Mouse (Mus musculus) limb, embryonic 10.5 days (tissue): ENCODE measurements around the gene Col11a2. TPM values are rescaled to one million over a fixed set of nuclear protein-coding genes. Genes with fewer than 3 reads are reported as not detected.

Experiments
- DNase-seq: peaks from one replicate; pipeline ENCODE4 v3.0.0-alpha.2; 2017; ENCODE audit warnings: low spot score
- H3K27ac ChIP-seq: fragments of 300-500 bp; sonication (generic); 2 replicates; pipeline ENCODE4 v1.5.1; 2016; ENCODE audit warnings: mild to moderate bottlenecking
- H3K27me3 ChIP-seq: fragments of 300-500 bp; sonication (generic); 2 replicates; pipeline ENCODE4 v1.6.1; 2016; ENCODE audit warnings: low read depth, mild to moderate bottlenecking; ENCODE audit not compliant: poor library complexity, severe bottlenecking
- H3K36me3 ChIP-seq: fragments of 300-500 bp; sonication (generic); 2 replicates; pipeline ENCODE4 v1.6.1; 2016; ENCODE audit warnings: mild to moderate bottlenecking, moderate library complexity
- H3K4me1 ChIP-seq: fragments of 300-500 bp; sonication (generic); 2 replicates; pipeline ENCODE4 v1.6.1; 2016
- H3K4me3 ChIP-seq: fragments of 300-500 bp; sonication (generic); 2 replicates; pipeline ENCODE4 v1.5.1; 2016; ENCODE audit warnings: mild to moderate bottlenecking, moderate library complexity
- H3K9me3 ChIP-seq: fragments of 300-500 bp; sonication (generic); replicated peaks from 2 replicates; pipeline ENCODE4 v1.6.1; 2016; ENCODE audit warnings: mild to moderate bottlenecking
- WGBS: fragments of 180-500 bp; shearing (Covaris S2); methylation state at CpG from one replicate; pipeline ENCODE4 v1.1.7; 2016; 5-methylcytosine and 5-hydroxymethylcytosine counted together
- polyA plus RNA-seq: library from polyadenylated mRNA; unstranded; fragments of >200 nt; fragmentation: Nextera tagmentation; extraction: Ambion mirVana; gene quantifications from 2 replicates; pipeline ENCODE4 v1.2.1, GENCODE M21; 2016

The Col11a2 gene
- polyA plus RNA-seq, 1 experiment from 2014 or later: 2.5 TPM

GRCm38 (mm10) chr17:34038440-34038839 lies 797 bp upstream of the Col11a2 start:
- Histone ChIP-seq H3K36me3 (peaks cover 50% of the 10 kb centered on the region), H3K4me3 (peak overlapping the region; percentile 39), H3K27me3 (peaks cover 57% of the 10 kb centered on the region), H3K9me3 (no peaks in the 10 kb centered on the region), H3K4me1 (peaks cover 51% of the 10 kb centered on the region), H3K27ac (peak overlapping the region; percentile 46; the same call in 1 of the 2 replicates)
- DNase-seq: no peak
- 12% methylated on average over 21 of the region's 21 CpGs for WGBS

GRCm38 (mm10) chr17:34039562-34040450 lies 569 bp downstream of the Col11a2 start:
- peak overlapping the region; percentile 46 for H3K27ac ChIP-seq
- 28% methylated on average over 17 of the region's 17 CpGs for WGBS

GRCm38 (mm10) chr17:34045941-34046340 lies 6.7 kb downstream of the Col11a2 start:
- Histone ChIP-seq H3K4me1 (peaks cover 14% of the 10 kb centered on the region), H3K4me3 (no peak overlapping the region), H3K9me3 (no peaks in the 10 kb centered on the region), H3K36me3 (no peaks in the 10 kb centered on the region), H3K27ac (no peak overlapping the region), H3K27me3 (peaks cover 17% of the 10 kb centered on the region)
- no peak for DNase-seq
- 84% methylated on average over 14 of the region's 14 CpGs for WGBS

More at GRCm38 (mm10) chr17:34039562-34040450, 569 bp downstream of the Col11a2 start:
- Histone ChIP-seq H3K36me3 (peaks cover 37% of the 10 kb centered on the region), H3K4me1 (peaks cover 47% of the 10 kb centered on the region), H3K9me3 (no peaks in the 10 kb centered on the region), H3K4me3 (peak overlapping the region; percentile 39), H3K27me3 (peaks cover 57% of the 10 kb centered on the region)
- DNase-seq: no peak

- H3K27ac ChIP-seq: no peak overlapping the region
- H3K36me3 ChIP-seq: no peaks in the 10 kb centered on the region
- H3K4me3 ChIP-seq: no peak overlapping the region
- H3K4me1 ChIP-seq: no peaks in the 10 kb centered on the region
- H3K9me3 ChIP-seq: no peaks in the 10 kb centered on the region
- WGBS: 95% methylated on average over 5 of the region's 5 CpGs
- H3K27me3 ChIP-seq: peaks cover 5% of the 10 kb centered on the region; the same call in 1 of the 2 replicates
- DNase-seq: no peak
Measured at GRCm38 (mm10) chr17:34047404-34048050, 8.3 kb downstream of the Col11a2 start.

GRCm38 (mm10) chr17:34057224-34057623 lies 18.0 kb downstream of the Col11a2 start:
- H3K27me3 ChIP-seq: no peaks in the 10 kb centered on the region
- 0 out of 2 replicates have a peak, but pooled peaks cover 2% of the 10 kb centered on the region for H3K4me1 ChIP-seq
- DNase-seq: no peak
- no peaks in the 10 kb centered on the region for H3K36me3 ChIP-seq
- H3K9me3 ChIP-seq: no peaks in the 10 kb centered on the region
- 62% methylated on average over 7 of the region's 7 CpGs for WGBS
- no peak overlapping the region for H3K4me3 ChIP-seq
- H3K27ac ChIP-seq: no peak overlapping the region

GRCm38 (mm10) chr17:34068864-34069263 lies 29.6 kb downstream of the Col11a2 start:
- 71% methylated on average over 3 of the region's 3 CpGs for WGBS
- no peak for DNase-seq

GRCm38 (mm10) chr17:34072091-34072490 lies 32.9 kb downstream of the Col11a2 start:
- DNase-seq: no peak
- no peak overlapping the region for H3K27ac ChIP-seq
- H3K4me3 ChIP-seq: no peak overlapping the region
- no peaks in the 10 kb centered on the region for H3K36me3 ChIP-seq
- no peaks in the 10 kb centered on the region for H3K9me3 ChIP-seq
- 76% methylated on average over 5 of the region's 5 CpGs for WGBS
- H3K27me3 ChIP-seq: peaks cover 19% of the 10 kb centered on the region
- H3K4me1 ChIP-seq: 0 out of 2 replicates have a peak, but pooled peaks cover 4% of the 10 kb centered on the region

More at GRCm38 (mm10) chr17:34068864-34069263, 29.6 kb downstream of the Col11a2 start:
- no peaks in the 10 kb centered on the region for H3K36me3 ChIP-seq
- H3K9me3 ChIP-seq: no peaks in the 10 kb centered on the region
- no peak overlapping the region for H3K27ac ChIP-seq
- 0 out of 2 replicates have a peak, but pooled peaks cover 4% of the 10 kb centered on the region for H3K4me1 ChIP-seq
- no peaks in the 10 kb centered on the region for H3K27me3 ChIP-seq
- H3K4me3 ChIP-seq: no peak overlapping the region

- 41% methylated on average over 7 of the region's 7 CpGs for WGBS
- Histone ChIP-seq H3K4me1 (0 out of 2 replicates have a peak, but pooled peaks cover 4% of the 10 kb centered on the region), H3K36me3 (no peaks in the 10 kb centered on the region), H3K27ac (no peak overlapping the region), H3K4me3 (no peak overlapping the region), H3K9me3 (no peaks in the 10 kb centered on the region), H3K27me3 (peaks cover 23% of the 10 kb centered on the region)
- DNase-seq: peak; percentile 45
Measured at GRCm38 (mm10) chr17:34075271-34075670, 36.0 kb downstream of the Col11a2 start.

- Histone ChIP-seq H3K4me1 (0 out of 2 replicates have a peak, but pooled peaks cover 4% of the 10 kb centered on the region), H3K36me3 (no peaks in the 10 kb centered on the region), H3K27ac (no peak overlapping the region), H3K4me3 (no peak overlapping the region), H3K9me3 (no peaks in the 10 kb centered on the region), H3K27me3 (peaks cover 23% of the 10 kb centered on the region)
- peak; percentile 83 for DNase-seq
- 2% methylated on average over 9 of the region's 9 CpGs for WGBS
Measured at GRCm38 (mm10) chr17:34077549-34077948, 38.3 kb downstream of the Col11a2 start.

- no peak for DNase-seq
- no peaks in the 10 kb centered on the region for H3K36me3 ChIP-seq
- H3K27ac ChIP-seq: no peak overlapping the region
- no peak overlapping the region for H3K4me3 ChIP-seq
- H3K27me3 ChIP-seq: peaks cover 25% of the 10 kb centered on the region
- 72% methylated on average over 4 of the region's 4 CpGs for WGBS
- no peaks in the 10 kb centered on the region for H3K9me3 ChIP-seq
- H3K4me1 ChIP-seq: peaks cover 6% of the 10 kb centered on the region; the same call in 1 of the 2 replicates
Measured at GRCm38 (mm10) chr17:34078148-34078547, 38.9 kb downstream of the Col11a2 start.

- 89% methylated on average over 11 of the region's 11 CpGs for WGBS
- DNase-seq: no peak
- Histone ChIP-seq H3K9me3 (no peaks in the 10 kb centered on the region), H3K27me3 (peaks cover 29% of the 10 kb centered on the region), H3K4me1 (peaks cover 7% of the 10 kb centered on the region; the same call in 1 of the 2 replicates), H3K27ac (no peak overlapping the region), H3K36me3 (no peaks in the 10 kb centered on the region), H3K4me3 (no peak overlapping the region)
Measured at GRCm38 (mm10) chr17:34079002-34079401, 39.8 kb downstream of the Col11a2 start.

- Histone ChIP-seq H3K4me3 (no peak overlapping the region), H3K27me3 (peaks cover 33% of the 10 kb centered on the region), H3K27ac (no peak overlapping the region), H3K4me1 (peaks cover 7% of the 10 kb centered on the region; the same call in 1 of the 2 replicates), H3K9me3 (no peaks in the 10 kb centered on the region), H3K36me3 (no peaks in the 10 kb centered on the region)
- WGBS: 19% methylated on average over 5 of the region's 5 CpGs
- no peak for DNase-seq
Measured at GRCm38 (mm10) chr17:34079621-34080020, 40.4 kb downstream of the Col11a2 start.

- Histone ChIP-seq H3K4me3 (no peak overlapping the region), H3K27ac (no peak overlapping the region)
Measured at GRCm38 (mm10) chr17:34083104-34083503, 43.9 kb downstream of the Col11a2 start.

More at GRCm38 (mm10) chr17:34083104-34083503, 43.9 kb downstream of the Col11a2 start:
- no peaks in the 10 kb centered on the region for H3K36me3 ChIP-seq
- no peaks in the 10 kb centered on the region for H3K9me3 ChIP-seq
- DNase-seq: no peak
- peaks cover 3% of the 10 kb centered on the region; the same call in 1 of the 2 replicates for H3K4me1 ChIP-seq
- 12% methylated on average over 8 of the region's 8 CpGs for WGBS
- H3K27me3 ChIP-seq: peaks cover 15% of the 10 kb centered on the region; the same call in 1 of the 2 replicates
